Mouse (Mus musculus) kidney, adult 18-20 months (tissue): ENCODE results near the gene Mael.

Experiments used
- DNase-seq: peaks from one replicate; pipeline ENCODE4 v3.0.0; 2021

Gene Mael

GRCm38 (mm10) chr1:166238315-166238969 is at the start of gene Mael:
TSS of gene Mael (minus strand) at chr1:166238747.
- DNase-seq = no peak

GRCm38 (mm10) chr1:166286231-166286630 is 47.7 kb upstream of the Mael start:
- DNase-seq = no peak

- DNase-seq = no peak
Measured at GRCm38 (mm10) chr1:166284390-166284789, 45.8 kb upstream of the Mael start.

- no peak for DNase-seq
Measured at GRCm38 (mm10) chr1:166283451-166283850, 44.9 kb upstream of the Mael start.

- no peak for DNase-seq
Measured at GRCm38 (mm10) chr1:166282597-166283210, 44.2 kb upstream of the Mael start.

- no peak for DNase-seq
Measured at GRCm38 (mm10) chr1:166281836-166282235, 43.3 kb upstream of the Mael start.

GRCm38 (mm10) chr1:166281287-166281686 is 42.7 kb upstream of the Mael start:
- DNase-seq = no peak

GRCm38 (mm10) chr1:166280566-166280965 is 42.0 kb upstream of the Mael start:
- DNase-seq = no peak

- no peak for DNase-seq
Measured at GRCm38 (mm10) chr1:166279580-166280206, 41.1 kb upstream of the Mael start.

- DNase-seq = peak; percentile 38
Measured at GRCm38 (mm10) chr1:166278786-166279185, 40.2 kb upstream of the Mael start.

GRCm38 (mm10) chr1:166268218-166268617 is 29.7 kb upstream of the Mael start:
- DNase-seq = no peak

- no peak for DNase-seq
Measured at GRCm38 (mm10) chr1:166266918-166267317, 28.4 kb upstream of the Mael start.

GRCm38 (mm10) chr1:166266001-166266705 is 27.6 kb upstream of the Mael start:
- DNase-seq = no peak

- DNase-seq = no peak
Measured at GRCm38 (mm10) chr1:166259526-166259925, 21.0 kb upstream of the Mael start.

GRCm38 (mm10) chr1:166256898-166257297 is 18.4 kb upstream of the Mael start:
- DNase-seq = no peak

GRCm38 (mm10) chr1:166256302-166256701 is 17.8 kb upstream of the Mael start:
- DNase-seq = no peak

GRCm38 (mm10) chr1:166255651-166256050 is 17.1 kb upstream of the Mael start:
- DNase-seq = no peak

- DNase-seq = no peak
Measured at GRCm38 (mm10) chr1:166255091-166255490, 16.5 kb upstream of the Mael start.

- DNase-seq = peak; percentile 72
Measured at GRCm38 (mm10) chr1:166253898-166254894, 15.6 kb upstream of the Mael start, which contains the start of gene Ildr2. TSS of gene Ildr2 (plus strand) at chr1:166254139.

- DNase-seq = no peak
Measured at GRCm38 (mm10) chr1:166244285-166244684, 5.7 kb upstream of the Mael start.

GRCm38 (mm10) chr1:166214181-166214580 is 24.4 kb downstream of the Mael start:
- DNase-seq = no peak

GRCm38 (mm10) chr1:166209371-166209770 is 29.2 kb downstream of the Mael start:
- no peak for DNase-seq
